Mouse (Mus musculus) forebrain, embryonic 12.5 days (tissue): ENCODE results near the gene Tesk2. TPM values are rescaled to one million over a fixed set of nuclear protein-coding genes. Genes with fewer than 3 reads are reported as not detected.
"Not testable (repeated sequence)": the region's sequence is repeated elsewhere in the genome, so short reads cannot be mapped to it uniquely, and the experiment has no call there.

Experiments
- ATAC-seq: fragments of 200-750 bp; cut with Nextera tagmentation; 2 replicates; pipeline ENCODE4 v1.8.0; 2017; ENCODE audit warnings: moderate TSS enrichment; ENCODE audit not compliant: low FRiP score
- H3K27ac ChIP-seq: fragments of 300-500 bp; sonication (generic); 2 replicates; pipeline ENCODE4 v1.5.1; 2016; ENCODE audit warnings: mild to moderate bottlenecking
- H3K27me3 ChIP-seq: fragments of 300-500 bp; sonication (generic); 2 replicates; pipeline ENCODE4 v1.6.1; 2016; ENCODE audit warnings: mild to moderate bottlenecking
- H3K36me3 ChIP-seq: fragments of 300-500 bp; sonication (generic); replicated peaks from 2 replicates; pipeline ENCODE4 v1.6.1; 2016; ENCODE audit warnings: mild to moderate bottlenecking
- H3K4me1 ChIP-seq: fragments of 300-500 bp; sonication (generic); 2 replicates; pipeline ENCODE4 v1.6.1; 2016
- H3K4me2 ChIP-seq: fragments of 300-500 bp; sonication (generic); 2 replicates; pipeline ENCODE4 v1.6.1; 2016; ENCODE audit warnings: mild to moderate bottlenecking, moderate library complexity
- H3K4me3 ChIP-seq: fragments of 300-500 bp; sonication (generic); replicated peaks from 2 replicates; pipeline ENCODE4 v1.5.1; 2016; ENCODE audit warnings: mild to moderate bottlenecking
- H3K9ac ChIP-seq: fragments of 300-500 bp; sonication (generic); 2 replicates; pipeline ENCODE4 v1.6.1; 2016; ENCODE audit warnings: mild to moderate bottlenecking
- H3K9me3 ChIP-seq: fragments of 300-500 bp; sonication (generic); 2 replicates; pipeline ENCODE4 v1.6.1; 2016
- WGBS: fragments of 180-500 bp; shearing (Covaris S2); methylation state at CpG from one replicate; pipeline ENCODE4 v1.1.7; 2016; 5-methylcytosine and 5-hydroxymethylcytosine counted together
- polyA plus RNA-seq: library from polyadenylated mRNA; unstranded; fragments of >200 nt; fragmentation: Nextera tagmentation; extraction: Ambion mirVana; gene quantifications from 2 replicates; pipeline ENCODE4 v1.2.1, GENCODE M21; 2016

Tesk2 gene
- polyA plus RNA-seq, 1 experiment from 2014 or later: 6.5 TPM

- WGBS: 14% methylated on average over 2 of the region's 2 CpGs
- H3K4me3 ChIP-seq: no peak overlapping the region
- no peak for ATAC-seq
- no peaks in the 10 kb centered on the region for H3K9me3 ChIP-seq
- no peaks in the 10 kb centered on the region for H3K36me3 ChIP-seq
- no peaks in the 10 kb centered on the region for H3K4me1 ChIP-seq
- no peak overlapping the region for H3K27ac ChIP-seq
- H3K4me2 ChIP-seq: no peak overlapping the region
- no peak overlapping the region for H3K9ac ChIP-seq
- H3K27me3 ChIP-seq: peaks cover 11% of the 10 kb centered on the region
These were observed 118.3 kb downstream of the Tesk2 start for GRCm38 (mm10) chr4:116838999-116839398.

GRCm38 (mm10) chr4:116840096-116840495 is 119.3 kb downstream of the Tesk2 start:
- H3K9ac ChIP-seq, H3K4me1 ChIP-seq, H3K36me3 ChIP-seq, H3K9me3 ChIP-seq, H3K27ac ChIP-seq, ATAC-seq, H3K4me2 ChIP-seq, H3K4me3 ChIP-seq: not testable (repeated sequence)
- WGBS: 45% methylated on average over 23 of the region's 29 CpGs
- peaks cover 11% of the 10 kb centered on the region for H3K27me3 ChIP-seq

GRCm38 (mm10) chr4:116840841-116841240 is 120.1 kb downstream of the Tesk2 start:
- H3K36me3 ChIP-seq: no peaks in the 10 kb centered on the region
- no peak overlapping the region for H3K4me2 ChIP-seq
- no peaks in the 10 kb centered on the region for H3K9me3 ChIP-seq
- peaks cover 11% of the 10 kb centered on the region for H3K27me3 ChIP-seq
- no peaks in the 10 kb centered on the region for H3K4me1 ChIP-seq
- no peak for ATAC-seq
- no peak overlapping the region for H3K9ac ChIP-seq
- 88% methylated on average over 6 of the region's 6 CpGs for WGBS
- no peak overlapping the region for H3K4me3 ChIP-seq
- no peak overlapping the region for H3K27ac ChIP-seq

GRCm38 (mm10) chr4:116844324-116844723 is 123.6 kb downstream of the Tesk2 start:
- H3K27me3 ChIP-seq: peaks cover 7% of the 10 kb centered on the region
- ATAC-seq: no peak
- H3K9me3 ChIP-seq: no peaks in the 10 kb centered on the region
- no peaks in the 10 kb centered on the region for H3K36me3 ChIP-seq
- H3K4me2 ChIP-seq: no peak overlapping the region
- no peaks in the 10 kb centered on the region for H3K4me1 ChIP-seq
- 99% methylated on average over 3 of the region's 3 CpGs for WGBS
- no peak overlapping the region for H3K27ac ChIP-seq
- H3K4me3 ChIP-seq: no peak overlapping the region
- no peak overlapping the region for H3K9ac ChIP-seq

GRCm38 (mm10) chr4:116849901-116850300 is 129.2 kb downstream of the Tesk2 start:
- Histone ChIP-seq H3K27ac (no peak overlapping the region), H3K27me3 (no peaks in the 10 kb centered on the region; the same call in 1 of the 2 replicates), H3K36me3 (no peaks in the 10 kb centered on the region), H3K4me3 (no peak overlapping the region), H3K4me2 (no peak overlapping the region), H3K4me1 (peaks cover 11% of the 10 kb centered on the region), H3K9ac (no peak overlapping the region), H3K9me3 (no peaks in the 10 kb centered on the region)
- no peak for ATAC-seq
- WGBS: 60% methylated on average over 3 of the region's 3 CpGs

- H3K9ac ChIP-seq: no peak overlapping the region
- no peaks in the 10 kb centered on the region; the same call in 1 of the 2 replicates for H3K27me3 ChIP-seq
- 0 out of 2 replicates have a peak, but pooled peaks have one; percentile 55 for ATAC-seq
- peaks cover 11% of the 10 kb centered on the region for H3K4me1 ChIP-seq
- 20% methylated on average over 2 of the region's 2 CpGs for WGBS
- H3K4me3 ChIP-seq: no peak overlapping the region
- H3K9me3 ChIP-seq: no peaks in the 10 kb centered on the region
- H3K4me2 ChIP-seq: no peak overlapping the region
- peak overlapping the region; percentile 21; the same call in 1 of the 2 replicates for H3K27ac ChIP-seq
- no peaks in the 10 kb centered on the region for H3K36me3 ChIP-seq
These were observed 133.5 kb downstream of the Tesk2 start for GRCm38 (mm10) chr4:116854286-116854685.

Other genes starting within 250 kb of the Tesk2 start
- 21.5 and 22.2 TPM in 2 replicates for gene Ipp, start 213.4 kb upstream of the Tesk2 start, polyA plus RNA-seq
- 26.9 and 29.9 TPM in 2 replicates for gene Tmem69, start 165.0 kb upstream of the Tesk2 start, polyA plus RNA-seq
- 23.4 and 26.7 TPM in 2 replicates for gene Gpbp1l1, start 163.3 kb upstream of the Tesk2 start, polyA plus RNA-seq
- gene Ccdc17, start 124.3 kb upstream of the Tesk2 start, polyA plus RNA-seq: 2.5 and 4.6 TPM in 2 replicates
- 296 TPM in 2 replicates for gene Nasp, start 93.0 kb upstream of the Tesk2 start, polyA plus RNA-seq
- 513 and 521 TPM in 2 replicates for gene Akr1a1, start 69.3 kb upstream of the Tesk2 start, polyA plus RNA-seq
- 914 and 930 TPM in 2 replicates for gene Prdx1, start 35.4 kb upstream of the Tesk2 start, polyA plus RNA-seq
- gene Mmachc, start 12.5 kb upstream of the Tesk2 start, polyA plus RNA-seq: 36.0 and 37.3 TPM in 2 replicates
- gene Ccdc163, start 12.4 kb upstream of the Tesk2 start, polyA plus RNA-seq: 26.6 and 28.5 TPM in 2 replicates
- 32.0 and 34.1 TPM in 2 replicates for gene Toe1, start 86.7 kb downstream of the Tesk2 start, polyA plus RNA-seq
- gene Mutyh, start 86.8 kb downstream of the Tesk2 start, polyA plus RNA-seq: 17.7 and 20.5 TPM in 2 replicates
- 0.96 and 1.6 TPM in 2 replicates for gene Hpdl, start 100.8 kb downstream of the Tesk2 start, polyA plus RNA-seq
- gene Zswim5, start 156.4 kb downstream of the Tesk2 start, polyA plus RNA-seq: 12.0 and 13.3 TPM in 2 replicates